Mouse (Mus musculus) G1E (cell line): ENCODE data around the gene Olfr1046. TPM values are rescaled to one million over a fixed set of nuclear protein-coding genes. Genes with fewer than 3 reads are reported as not detected.
"Not testable (repeated sequence)": the region's sequence is repeated elsewhere in the genome, so short reads cannot be mapped to it uniquely, and the experiment has no call there.

Source experiments
- ATAC-seq: 2 replicates; pipeline ENCODE4 v1.8.0; 2016; ENCODE audit warnings: mild to moderate bottlenecking; ENCODE audit not compliant: insufficient number of reproducible peaks, poor library complexity, low FRiP score, severe bottlenecking; ENCODE audit errors: extremely low read depth
- DNase-seq: peaks from one replicate; pipeline ENCODE4 v3.0.0; 2012; ENCODE audit warnings: low spot score
- H3K27me3 ChIP-seq: 2 replicates; pipeline ENCODE4 v1.6.1; 2012; ENCODE audit warnings: mild to moderate bottlenecking, low read length, inconsistent platforms; ENCODE audit not compliant: insufficient read depth
- H3K36me3 ChIP-seq: replicated peaks from 2 replicates; pipeline ENCODE3; 2012; ENCODE audit warnings: mild to moderate bottlenecking, inconsistent platforms
- H3K4me1 ChIP-seq: 2 replicates; pipeline ENCODE4 v1.6.1; 2012; ENCODE audit warnings: low read depth, low read length, inconsistent platforms, mixed read lengths; ENCODE audit not compliant: insufficient read depth
- H3K4me3 ChIP-seq: 2 replicates; pipeline ENCODE4 v1.5.1; 2012; ENCODE audit warnings: low read depth, mild to moderate bottlenecking, inconsistent platforms, low read length, moderate library complexity, mixed read lengths
- H3K9me3 ChIP-seq: replicated peaks from 2 replicates; pipeline ENCODE4 v1.6.1; 2012; ENCODE audit warnings: inconsistent platforms
- CTCF ChIP-seq: IDR thresholded peaks from 2 replicates; pipeline ENCODE4 v1.5.1; 2012; ENCODE audit warnings: low read depth, low read length, inconsistent platforms, mixed read lengths
- GATA1 ChIP-seq: IDR thresholded peaks from 2 replicates; pipeline ENCODE4 v1.6.1; 2012; ENCODE audit warnings: borderline replicate concordance, low read length, inconsistent platforms, mixed read lengths
- GATA2 ChIP-seq: IDR thresholded peaks from 2 replicates; pipeline ENCODE4 v1.6.1; 2012; ENCODE audit warnings: low read depth, low read length, inconsistent platforms, borderline replicate concordance
- POLR2AphosphoS5 ChIP-seq: IDR thresholded peaks from 2 replicates; pipeline ENCODE4 v1.6.1; 2012; ENCODE audit warnings: low read depth, low read length, inconsistent platforms; ENCODE audit not compliant: insufficient replicate concordance
- TAL1 ChIP-seq: conservative IDR thresholded peaks from 2 replicates; pipeline ENCODE4 v1.6.1; 2012; ENCODE audit warnings: low read depth, low read length, inconsistent platforms, mixed read lengths
- polyA plus RNA-seq: library from polyadenylated mRNA; stranded (reverse); fragments of >175 nt; gene quantifications from 2 replicates; pipeline ENCODE4 v1.2.3, GENCODE M21; 2012
- total RNA-seq, 2 experiments: library from RNA; stranded (forward) in 1 of 2; stranded (reverse) in 1 of 2; fragments of 200-1000 nt in 1 of 2; fragments of >200 nt in 1 of 2; fragmentation: Nextera tagmentation in 1 of 2; gene quantifications; 2 replicates each; pipeline ENCODE4 v1.2.3; 2014 to 2017

Gene Olfr1046
- total RNA-seq (2014; fragmentation: Nextera tagmentation) (not detected in 2 replicates), total RNA-seq (2017) (0.16 TPM in 1 of 2 replicates, not detected in the other), polyA plus RNA-seq (not detected in 2 replicates)

DNA sequence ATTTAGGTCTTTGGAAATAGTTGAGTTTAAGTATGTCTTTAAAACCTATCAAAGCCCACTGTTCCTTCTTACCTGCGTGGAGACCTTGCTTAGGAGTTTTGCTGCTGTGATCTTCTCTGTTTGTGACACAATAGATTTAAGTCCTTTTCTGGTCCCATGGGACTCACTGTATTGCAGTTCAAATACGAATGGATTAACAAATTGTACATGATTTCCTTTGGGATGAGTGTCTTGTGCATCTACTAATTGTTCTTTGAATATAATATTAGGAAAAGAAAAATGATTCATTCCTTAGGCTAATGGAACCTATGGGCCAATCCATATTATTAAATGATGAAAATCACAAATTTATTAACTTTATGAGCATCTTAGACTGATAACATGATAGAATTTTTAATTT lies at the start of gene Olfr1046:
Gene Olfr1046, minus strand, starts transcription at position 101 of the 400 bp plus-strand sequence.
- DNase-seq = no peak
- no peak for ATAC-seq
- no peak for TF ChIP-seq GATA2
- no peak for TF ChIP-seq CTCF
- TF ChIP-seq GATA1 = no peak
- TF ChIP-seq POLR2AphosphoS5 = no peak
- TF ChIP-seq TAL1 = no peak
- H3K36me3 ChIP-seq = no peaks in the 10 kb centered on the region
- H3K9me3 ChIP-seq = no peaks in the 10 kb centered on the region
- no peaks in the 10 kb centered on the region for H3K4me1 ChIP-seq
- H3K27me3 ChIP-seq = no peaks in the 10 kb centered on the region
- H3K4me3 ChIP-seq = no peak within 1 kb of the TSS

DNA sequence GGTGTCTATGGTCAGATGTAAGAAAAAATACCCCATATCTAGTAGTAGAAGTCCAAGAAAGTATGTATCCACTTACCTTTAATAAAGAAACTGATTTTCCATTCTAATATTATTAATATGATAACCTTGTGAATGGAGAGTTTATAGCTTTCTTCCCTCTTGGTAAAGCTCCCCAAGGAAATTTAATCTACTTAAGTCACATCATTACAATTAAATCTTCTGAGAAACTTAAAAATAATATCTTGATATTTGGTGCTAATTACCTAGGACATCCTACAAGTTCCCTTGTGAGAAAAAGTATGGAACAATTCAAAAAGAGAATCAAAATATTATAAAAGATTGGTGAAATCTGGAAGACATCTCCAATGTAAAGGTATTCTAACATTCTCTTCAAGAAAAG lies 39.1 kb upstream of the Olfr1046 start, which contains the start of gene Olfr1049:
Gene Olfr1049, minus strand, starts transcription at position 101 of the 400 bp plus-strand sequence.
- not testable (repeated sequence) for ATAC-seq, H3K9me3 ChIP-seq, H3K4me1 ChIP-seq, H3K4me3 ChIP-seq, DNase-seq, H3K36me3 ChIP-seq, H3K27me3 ChIP-seq

DNA sequence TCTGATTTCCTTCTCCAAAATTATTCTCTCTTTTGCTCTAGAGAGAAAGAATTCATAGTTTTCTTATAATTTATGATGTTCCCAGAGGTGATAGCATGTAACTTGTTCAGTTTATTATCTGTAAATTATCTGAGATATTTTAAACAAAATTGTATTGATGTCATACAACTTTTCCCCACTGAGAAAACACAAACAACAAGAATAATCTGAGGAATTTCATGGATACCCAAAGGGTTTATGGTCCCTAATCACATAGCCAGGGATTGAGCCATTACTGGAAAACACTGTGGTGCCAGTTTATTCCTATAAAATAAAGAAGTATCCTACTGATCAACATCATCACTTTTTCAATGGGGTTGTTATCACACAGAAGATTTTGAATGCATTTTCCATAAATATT lies 21.1 kb upstream of the Olfr1046 start, which contains the start of gene Olfr1048:
Gene Olfr1048, minus strand, starts transcription at position 101 of the 400 bp plus-strand sequence.
- Histone ChIP-seq H3K4me3 (no peak within 1 kb of the TSS), H3K36me3 (no peaks in the 10 kb centered on the region), H3K27me3 (no peaks in the 10 kb centered on the region), H3K9me3 (no peaks in the 10 kb centered on the region), H3K4me1 (no peaks in the 10 kb centered on the region)
- ATAC-seq (no peak), DNase-seq (no peak)
- TF ChIP-seq GATA2 (no peak), POLR2AphosphoS5 (no peak), TAL1 (no peak), CTCF (no peak), GATA1 (no peak)

DNA sequence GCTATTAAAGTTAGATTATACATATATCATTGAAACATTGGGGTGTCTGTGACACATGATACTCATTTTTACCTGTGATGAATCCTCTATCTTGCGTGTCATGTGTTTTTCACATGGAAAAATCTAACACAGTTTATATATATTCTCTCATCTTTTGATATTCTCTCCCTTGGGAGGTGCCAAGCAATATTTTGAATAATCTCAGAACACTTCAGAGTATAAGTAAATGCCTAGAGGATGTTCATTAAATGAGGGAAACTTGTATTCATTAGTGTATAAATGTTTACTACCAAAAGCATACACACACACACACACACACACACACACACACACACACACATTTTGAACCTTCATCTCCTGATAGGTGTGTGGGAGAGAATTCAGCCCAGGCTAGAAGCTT lies 12.2 kb upstream of the Olfr1046 start, which contains the start of gene Olfr1047:
Gene Olfr1047, minus strand, starts transcription at position 101 of the 400 bp plus-strand sequence.
- no peak for DNase-seq
- Histone ChIP-seq H3K9me3 (0 out of 2 replicates have a peak, but pooled peaks cover 4% of the 10 kb centered on the region), H3K36me3 (no peaks in the 10 kb centered on the region), H3K4me3 (no peak within 1 kb of the TSS), H3K4me1 (no peaks in the 10 kb centered on the region), H3K27me3 (no peaks in the 10 kb centered on the region)
- TF ChIP-seq CTCF (no peak), GATA1 (no peak), POLR2AphosphoS5 (no peak), TAL1 (no peak), GATA2 (no peak)
- ATAC-seq = no peak

DNA sequence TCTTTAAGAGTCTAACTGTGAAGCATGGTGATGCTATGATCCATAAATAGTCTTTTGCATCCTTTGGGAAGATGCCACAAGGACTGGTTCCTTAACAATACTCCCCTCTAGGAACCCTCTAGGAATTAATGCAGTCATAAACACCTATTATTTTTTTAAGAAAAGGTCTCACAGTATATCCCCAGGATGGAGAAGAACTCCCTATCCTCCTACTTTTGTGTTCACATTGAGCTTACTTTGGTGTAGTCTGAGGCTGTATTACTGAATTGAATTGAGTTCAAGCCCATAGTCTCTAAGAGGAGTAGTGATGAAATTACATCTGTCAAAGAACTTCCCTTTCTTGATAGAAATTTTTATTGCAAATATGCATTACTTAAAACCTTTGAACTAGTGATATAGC lies 16.2 kb downstream of the Olfr1046 start, which contains the start of gene Olfr1045:
Gene Olfr1045, minus strand, starts transcription at position 101 of the 400 bp plus-strand sequence.
- H3K9me3 ChIP-seq = peaks cover 2% of the 10 kb centered on the region; the same call in 1 of the 2 replicates

DNA sequence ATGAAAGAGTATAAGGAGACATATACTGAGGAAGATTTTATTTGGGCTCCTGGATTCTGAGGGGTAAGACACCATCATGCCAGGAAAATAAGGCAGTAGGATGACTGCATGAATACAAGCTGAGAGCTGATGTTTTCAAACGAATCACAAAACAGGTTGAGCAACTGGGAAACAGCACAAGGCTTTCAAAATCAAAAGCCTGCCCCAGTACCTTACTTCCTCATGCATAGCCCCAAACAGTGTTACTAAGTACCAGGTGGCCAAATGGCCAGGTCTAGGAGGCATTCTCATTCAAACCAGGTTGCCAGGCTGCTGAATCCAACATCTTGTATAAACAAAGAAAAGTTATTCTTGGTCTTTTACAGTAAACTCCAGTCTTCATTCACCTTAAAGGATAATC lies 23.3 kb downstream of the Olfr1046 start:
- no peaks in the 10 kb centered on the region for H3K9me3 ChIP-seq
- H3K4me1 ChIP-seq = no peaks in the 10 kb centered on the region
- H3K27me3 ChIP-seq = no peaks in the 10 kb centered on the region
- no peaks in the 10 kb centered on the region for H3K36me3 ChIP-seq
- no peak overlapping the region for H3K4me3 ChIP-seq
- DNase-seq (no peak), ATAC-seq (no peak)
- TF ChIP-seq CTCF (no peak), POLR2AphosphoS5 (no peak), GATA2 (no peak), GATA1 (no peak), TAL1 (no peak)

More for the DNA sequence above, 16.2 kb downstream of the Olfr1046 start, which contains the start of gene Olfr1045:
- Histone ChIP-seq H3K4me3 (no peak within 1 kb of the TSS), H3K27me3 (no peaks in the 10 kb centered on the region), H3K4me1 (no peaks in the 10 kb centered on the region), H3K36me3 (no peaks in the 10 kb centered on the region)
- DNase-seq = no peak
- TF ChIP-seq GATA1 (no peak), POLR2AphosphoS5 (no peak), CTCF (no peak), TAL1 (no peak), GATA2 (no peak)
- ATAC-seq = no peak

DNA sequence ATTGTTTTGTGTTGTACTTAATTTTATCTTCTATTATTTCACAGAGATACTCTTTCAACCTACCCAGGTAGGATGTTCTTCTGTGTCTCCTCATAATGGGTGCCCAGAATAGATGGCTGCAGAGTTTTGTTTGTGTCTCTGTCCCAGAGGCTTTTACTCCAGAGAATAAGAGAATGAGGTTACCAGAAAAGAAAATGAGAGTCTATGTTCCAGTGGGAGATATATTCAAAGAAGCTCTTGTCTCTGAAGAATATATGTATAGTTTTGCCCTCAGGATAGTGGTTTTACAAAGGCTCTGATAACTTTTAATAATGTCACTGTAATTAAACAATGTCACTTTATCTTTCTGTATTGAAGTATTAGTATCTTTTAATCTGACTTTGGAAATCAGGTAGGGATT lies 33.5 kb downstream of the Olfr1046 start, which contains the start of gene Olfr52:
Gene Olfr52, minus strand, starts transcription at position 101 of the 400 bp plus-strand sequence.
- TF ChIP-seq GATA2 = no peak
- TF ChIP-seq TAL1 = no peak
- TF ChIP-seq GATA1 = no peak
- TF ChIP-seq CTCF = no peak
- Histone ChIP-seq H3K27me3 (no peaks in the 10 kb centered on the region), H3K36me3 (no peaks in the 10 kb centered on the region), H3K4me1 (no peaks in the 10 kb centered on the region), H3K9me3 (peaks cover 3% of the 10 kb centered on the region; the same call in 1 of the 2 replicates), H3K4me3 (no peak within 1 kb of the TSS)
- DNase-seq = no peak
- no peak for ATAC-seq
